Mouse (Mus musculus) lung, adult 2 months (tissue): ENCODE measurements around the gene Tcf7l2.

Source experiments
- CTCF ChIP-seq: fragments of 200-500 bp; IDR thresholded peaks from 2 replicates; pipeline ENCODE4 v1.5.1; 2011; ENCODE audit warnings: mild to moderate bottlenecking, low read length, control low read depth; ENCODE audit not compliant: insufficient read depth
- POLR2A ChIP-seq: fragments of 200-500 bp; IDR thresholded peaks from 2 replicates; pipeline ENCODE4 v1.6.1; 2011; ENCODE audit warnings: low read depth, mild to moderate bottlenecking, control low read depth, low read length, borderline replicate concordance; ENCODE audit errors: extremely low read depth

GRCm38 (mm10) chr19:55860009-55860743 lies 118.6 kb downstream of the Tcf7l2 start:
- TF ChIP-seq CTCF (no peak), POLR2A (no peak)
